Mouse (Mus musculus) kidney, adult 10 weeks (tissue): ENCODE results near the gene Psme2b. TPM values are rescaled to one million over a fixed set of nuclear protein-coding genes. Genes with fewer than 3 reads are reported as not detected.

Source experiments
- polyA plus RNA-seq: library from polyadenylated mRNA; stranded (reverse); fragments of 350-450 nt; fragmentation: Illumina TruSeq; extraction: RNeasy Lipid Tissue Mini Kit (QIAGEN cat#74804); gene quantifications from one replicate; pipeline ENCODE4 v1.2.3, GENCODE M21; 2014; ENCODE audit warnings: low read depth, low replicate concordance

The Psme2b gene
- polyA plus RNA-seq, result 2.3 TPM

DNA sequence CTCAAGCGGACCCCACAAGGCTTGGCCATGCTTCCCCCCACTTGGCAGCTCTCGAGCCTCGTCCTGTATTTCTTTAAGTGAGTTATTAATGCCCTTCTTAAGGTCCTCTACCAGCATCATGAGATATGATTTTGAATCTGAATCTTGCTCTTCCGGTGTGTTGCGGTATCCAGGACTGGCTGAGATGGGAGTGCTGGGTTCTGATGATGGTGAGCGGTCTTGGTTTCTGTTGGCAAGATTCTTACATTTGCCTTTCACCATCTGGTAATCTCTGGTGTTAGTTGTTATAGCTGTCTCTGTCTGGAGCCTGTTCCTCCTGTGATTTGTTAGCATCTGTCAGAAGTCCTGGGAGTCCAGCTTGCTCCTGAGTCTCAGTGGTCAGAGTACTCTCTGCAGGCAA is at the start of gene Psme2b:
Psme2b (minus strand) TSS at position 101 of the 400 bp plus-strand sequence.

DNA sequence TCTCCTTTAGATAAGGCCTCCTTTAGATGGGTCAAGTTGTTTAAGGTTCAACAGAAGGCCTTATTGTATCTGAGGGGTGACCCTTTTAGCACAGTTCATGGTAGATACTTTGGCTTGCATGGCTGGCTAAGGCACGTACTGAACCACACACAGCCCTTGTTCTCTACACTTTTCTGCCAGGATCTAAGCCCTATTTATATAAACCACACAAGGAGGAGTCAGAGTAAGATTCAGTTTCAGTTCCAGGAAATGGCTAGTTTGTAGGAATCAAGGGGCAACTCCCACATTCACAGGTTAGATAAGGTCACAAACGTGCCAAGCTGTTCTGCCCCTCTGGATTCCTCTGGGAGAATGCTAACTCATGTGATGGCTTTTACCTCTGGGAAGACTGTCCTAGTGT is 48.0 kb upstream of the Psme2b start, which contains the start of gene Tgtp1:
Tgtp1 (minus strand) TSS at position 155 of the 400 bp plus-strand sequence.

DNA sequence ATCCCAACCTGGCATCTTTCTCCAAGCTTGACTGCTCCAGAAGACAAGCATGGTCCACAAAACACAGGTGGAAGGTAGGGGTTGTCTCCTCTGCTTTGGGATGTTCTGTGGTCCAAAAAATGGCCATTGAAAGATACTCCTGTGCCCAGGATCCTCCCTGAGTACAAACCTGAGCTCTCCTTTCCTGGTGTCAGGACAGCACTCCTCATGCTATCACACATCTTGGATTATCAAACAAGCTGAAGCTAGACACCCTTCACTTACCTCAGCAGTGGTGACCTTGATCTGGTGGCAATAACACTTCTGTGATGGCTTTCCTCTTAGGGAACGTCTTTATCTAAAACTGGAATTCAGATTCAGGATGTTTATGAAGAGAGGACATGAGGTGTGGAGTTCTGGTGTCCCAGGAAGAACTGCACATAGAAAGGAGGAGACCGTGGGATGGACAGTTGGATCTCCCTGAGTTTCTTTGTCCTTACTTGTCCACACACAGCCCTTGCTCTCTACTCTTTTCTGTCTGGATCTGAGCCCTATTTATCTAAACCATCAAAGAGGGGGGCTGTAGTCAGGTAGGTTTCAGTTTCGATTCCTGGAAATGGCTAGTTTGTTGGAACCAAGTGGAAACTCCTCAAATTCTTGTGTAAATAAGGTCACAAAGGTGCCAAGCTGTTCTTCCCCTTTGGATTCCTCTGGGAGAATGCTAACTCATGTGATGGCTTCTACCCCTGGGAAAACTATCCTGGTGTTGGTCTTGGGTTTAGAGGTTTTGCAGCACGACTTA is 45.9 kb upstream of the Psme2b start, which contains the start of gene Gm12185:
Gm12185 (minus strand) TSS at position 487 of the 781 bp plus-strand sequence.

DNA sequence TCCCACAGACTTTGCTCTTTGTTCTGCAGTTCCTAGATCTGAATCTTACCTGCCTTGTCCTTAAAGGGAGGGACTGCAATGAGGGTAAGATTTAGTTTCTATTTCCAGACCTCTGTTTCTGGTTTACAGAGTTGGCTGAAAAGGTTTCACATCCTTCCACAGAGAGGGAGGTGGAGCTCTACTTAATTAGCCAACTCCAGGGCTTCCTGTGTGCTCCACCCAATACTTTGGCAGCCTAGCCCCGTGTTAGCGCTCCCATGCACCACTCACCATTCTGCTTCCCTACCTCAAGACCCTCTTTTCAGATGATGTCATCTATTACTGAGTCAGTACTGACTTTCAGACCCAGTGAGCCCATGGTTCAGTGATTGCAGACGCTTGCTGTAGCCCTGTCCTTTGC is 33.3 kb upstream of the Psme2b start, which contains the start of gene 9930111J21Rik1:
9930111J21Rik1 (minus strand) TSS at position 148 of the 400 bp plus-strand sequence.

DNA sequence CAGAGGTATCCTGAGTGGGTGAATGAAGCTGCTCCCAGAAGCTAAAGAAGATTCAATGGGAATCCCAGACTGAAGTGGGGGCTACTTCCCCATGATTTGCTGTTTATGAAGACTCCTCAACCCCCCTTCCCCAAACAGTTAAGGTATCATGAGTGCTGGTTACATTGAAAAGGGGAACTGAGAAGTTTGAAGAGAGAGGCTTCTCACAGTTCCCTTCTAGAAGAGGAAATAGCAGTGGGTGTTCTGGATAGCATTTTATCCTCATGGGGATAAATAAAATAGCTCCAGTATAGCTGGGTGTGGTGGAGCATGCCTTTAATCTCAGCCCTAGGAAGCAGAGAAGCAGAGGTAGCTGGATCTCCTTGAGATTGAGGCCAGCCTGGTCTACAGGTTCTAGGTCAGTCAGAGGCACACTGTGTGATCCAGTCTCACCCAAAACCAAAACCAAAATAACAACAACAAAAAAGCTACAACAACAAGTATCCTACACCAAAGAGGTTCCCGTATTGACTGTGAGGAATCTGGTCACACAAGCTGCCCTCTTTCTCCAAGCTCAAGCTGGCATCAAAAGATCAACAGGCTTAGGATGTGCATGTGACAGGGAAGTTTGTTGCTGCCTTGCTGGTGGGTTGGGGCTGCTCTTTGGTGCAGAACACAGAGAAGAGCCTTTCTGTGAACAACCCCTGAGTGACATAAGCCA is 32.4 kb upstream of the Psme2b start, which contains the start of gene Olfr56:
Olfr56 (plus strand) TSS at position 650 of the 700 bp plus-strand sequence.

DNA sequence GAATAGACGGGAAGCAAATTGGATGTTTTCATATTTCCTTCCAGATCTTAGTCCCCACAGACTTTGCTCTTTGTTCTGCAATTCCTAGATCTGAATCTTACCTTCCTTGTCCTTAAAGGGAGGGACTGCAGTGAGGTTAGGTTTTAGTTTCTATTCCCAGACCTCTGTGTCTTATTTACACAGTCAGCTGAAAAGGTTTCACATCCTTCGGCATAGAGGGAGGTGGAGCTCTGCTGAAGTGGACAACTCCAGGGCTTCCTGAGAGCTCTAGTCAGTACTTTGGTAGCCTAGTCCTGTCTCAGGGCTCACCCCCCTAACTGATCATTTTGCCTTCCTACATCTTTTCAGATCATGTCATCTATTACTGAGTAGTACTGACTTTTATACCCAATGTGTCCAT is 44.0 kb downstream of the Psme2b start, which contains the start of gene Gm5431:
Gm5431 (minus strand) TSS at position 194 of the 400 bp plus-strand sequence.

Other genes starting within 250 kb of the Psme2b start
- 60.1 TPM for gene Rack1, start 145.9 kb downstream of the Psme2b start, polyA plus RNA-seq
- gene Trim41, start 128.8 kb downstream of the Psme2b start, polyA plus RNA-seq, result 8.6 TPM
- gene Trim7, start 120.0 kb downstream of the Psme2b start, polyA plus RNA-seq, result 26.4 TPM
- 1.8 TPM for gene Gm12184, start 119.5 kb downstream of the Psme2b start, polyA plus RNA-seq
- 81.7 TPM for gene Irgm1, start 74.5 kb downstream of the Psme2b start, polyA plus RNA-seq
- 0.97 TPM for gene Gm5431, start 44.0 kb downstream of the Psme2b start, polyA plus RNA-seq
- gene Olfr56, start 32.7 kb upstream of the Psme2b start, polyA plus RNA-seq, result 0.49 TPM
- 2.4 TPM for gene 9930111J21Rik1, start 33.2 kb upstream of the Psme2b start, polyA plus RNA-seq
- gene Gm12185, start 46.0 kb upstream of the Psme2b start, polyA plus RNA-seq, result 0.49 TPM
- gene Tgtp1, start 48.0 kb upstream of the Psme2b start, polyA plus RNA-seq, result 20.9 TPM
- 12.1 TPM for gene 9930111J21Rik2, start 105.1 kb upstream of the Psme2b start, polyA plus RNA-seq
- gene Tgtp2, start 118.0 kb upstream of the Psme2b start, polyA plus RNA-seq, result 15.1 TPM
- 7.9 TPM for gene Ifi47, start 130.4 kb upstream of the Psme2b start, polyA plus RNA-seq
- gene Olfr1396, start 168.7 kb upstream of the Psme2b start, polyA plus RNA-seq, result 2.2 TPM
- gene Olfr1395, start 196.1 kb upstream of the Psme2b start, polyA plus RNA-seq, result not detected
- gene Olfr1394, start 208.2 kb upstream of the Psme2b start, polyA plus RNA-seq, result not detected
- gene Btnl9, start 241.0 kb upstream of the Psme2b start, polyA plus RNA-seq, result 20.0 TPM